Mouse (Mus musculus): ENCODE data around the gene Naa40.

The Naa40 gene

DNA sequence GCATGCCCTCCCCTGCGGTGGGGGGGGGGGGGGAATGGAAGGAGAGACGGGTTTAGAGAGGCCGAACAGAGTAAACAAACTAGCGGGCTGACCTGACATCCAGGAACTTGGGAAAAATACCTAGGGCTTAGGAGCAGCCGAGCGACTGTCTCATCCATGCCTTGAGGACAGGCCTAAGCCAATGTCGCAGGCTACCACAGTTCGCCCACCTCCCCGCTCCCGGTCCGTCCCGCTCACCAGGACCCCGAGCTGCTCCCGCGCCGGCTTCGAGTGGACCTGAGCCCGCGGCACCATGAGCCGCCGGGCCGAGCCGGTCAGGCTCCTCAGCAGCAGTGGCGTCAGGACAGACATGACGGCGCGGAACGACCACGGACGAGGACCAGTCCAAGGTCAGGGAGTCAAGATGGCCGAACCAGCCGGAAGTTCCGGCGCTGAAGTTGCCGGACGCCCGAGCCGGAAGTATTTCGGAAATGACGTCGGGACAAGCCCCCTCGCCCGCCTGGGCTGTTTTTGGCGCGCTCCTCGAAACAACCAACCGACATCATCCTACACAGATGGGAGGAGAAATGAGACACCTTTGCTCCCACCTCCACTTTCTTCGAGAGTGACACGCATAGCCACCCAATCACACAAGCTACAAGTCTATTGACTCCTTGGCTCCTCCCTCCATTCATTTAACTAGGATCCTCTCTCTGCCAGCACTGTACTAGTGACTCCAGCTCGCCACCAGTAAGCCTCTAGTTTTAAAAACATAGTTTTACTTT is 23.6 kb downstream of the Naa40 start, which contains the start of gene Cox8a:
TSS of gene Cox8a (minus strand) at position 455 of the 764 bp plus-strand sequence.
- DNase-seq (ENCODE audit: low read depth, low spot score): peak; percentile 99

- peak; percentile 69 for DNase-seq (ENCODE audit: low read depth, low spot score)
Measured at GRCm38 (mm10) chr19:7214484-7214883, 26.5 kb downstream of the Naa40 start.

GRCm38 (mm10) chr19:7213010-7213409 is 28.0 kb downstream of the Naa40 start:
- DNase-seq (ENCODE audit: low read depth, low spot score): peak; percentile 28

GRCm38 (mm10) chr19:7212216-7212615 is 28.8 kb downstream of the Naa40 start:
- DNase-seq (ENCODE audit: low read depth, low spot score): no peak

GRCm38 (mm10) chr19:7209907-7210646 is 30.9 kb downstream of the Naa40 start:
- DNase-seq (ENCODE audit: low read depth, low spot score): no peak

GRCm38 (mm10) chr19:7205753-7206736 is 34.9 kb downstream of the Naa40 start, which contains the start of gene Otub1:
TSS of gene Otub1 (minus strand) at chr19:7206316.
- DNase-seq (ENCODE audit: low read depth, low spot score): peak; percentile 97

DNA sequence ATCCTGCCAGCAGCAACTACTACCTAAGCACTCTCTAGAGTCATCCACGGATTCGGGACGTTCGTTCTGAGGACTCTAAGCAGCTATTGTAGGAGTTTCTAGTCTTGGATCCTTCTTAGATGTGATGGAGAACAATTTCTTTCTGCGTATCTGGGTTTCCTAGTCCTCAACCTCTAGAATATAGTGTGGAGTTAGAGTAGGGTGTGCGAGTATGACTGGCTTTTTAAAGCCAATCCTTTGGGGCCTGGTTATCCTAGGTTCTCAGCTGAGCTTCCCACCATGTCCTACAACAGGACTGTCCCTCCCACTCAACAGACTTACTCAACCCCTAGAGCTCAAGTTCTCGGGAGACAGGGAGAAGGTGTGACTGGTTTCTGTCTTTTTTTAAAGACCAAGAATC is 35.7 kb downstream of the Naa40 start:
- DNase-seq (ENCODE audit: low read depth, low spot score): peak; percentile 42

- DNase-seq (ENCODE audit: low read depth, low spot score): no peak
Measured at GRCm38 (mm10) chr19:7204898-7205297, 36.1 kb downstream of the Naa40 start.

DNA sequence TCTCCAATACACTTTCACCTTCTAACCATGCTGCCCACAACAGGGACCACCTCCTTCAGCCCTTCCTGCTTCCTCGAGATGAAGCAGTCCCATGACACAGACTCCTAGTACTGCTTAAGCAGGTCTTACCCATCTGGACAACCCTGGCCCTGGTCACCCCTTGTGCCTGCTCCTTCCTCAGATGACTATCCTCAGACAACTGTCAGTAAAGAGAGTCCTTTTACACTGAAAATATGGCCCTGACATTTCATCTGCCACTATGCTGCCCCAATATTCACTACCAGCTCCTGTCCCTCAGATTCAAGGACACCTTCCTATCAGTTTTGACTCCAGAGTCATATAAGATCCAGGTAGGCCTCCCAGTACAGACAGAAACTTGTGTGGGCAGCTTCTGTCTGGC is 40.6 kb downstream of the Naa40 start:
- no peak for DNase-seq (ENCODE audit: low read depth, low spot score)

GRCm38 (mm10) chr19:7199089-7199488 is 41.9 kb downstream of the Naa40 start:
- no peak for DNase-seq (ENCODE audit: low read depth, low spot score)

DNA sequence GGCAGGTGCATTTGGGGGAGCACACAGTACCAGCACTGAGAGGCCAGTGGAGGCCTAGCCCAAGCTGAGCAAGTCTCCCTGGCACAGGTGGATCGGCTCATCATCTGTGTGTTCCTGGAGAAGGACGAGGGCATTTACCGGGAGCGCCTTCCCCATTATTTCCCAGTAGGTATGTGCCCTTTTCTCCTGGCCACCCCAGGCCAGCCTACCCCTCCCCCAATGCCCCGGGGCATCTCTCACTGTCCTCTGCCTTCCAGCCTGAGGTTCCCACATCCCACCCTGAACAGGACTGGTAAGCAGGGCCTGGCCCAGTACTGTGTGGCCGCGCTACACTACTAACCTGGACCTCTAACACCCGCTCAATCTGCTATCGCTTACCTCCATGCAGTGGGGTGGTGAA is 43.5 kb downstream of the Naa40 start:
- DNase-seq (ENCODE audit: low read depth, low spot score): no peak

DNA sequence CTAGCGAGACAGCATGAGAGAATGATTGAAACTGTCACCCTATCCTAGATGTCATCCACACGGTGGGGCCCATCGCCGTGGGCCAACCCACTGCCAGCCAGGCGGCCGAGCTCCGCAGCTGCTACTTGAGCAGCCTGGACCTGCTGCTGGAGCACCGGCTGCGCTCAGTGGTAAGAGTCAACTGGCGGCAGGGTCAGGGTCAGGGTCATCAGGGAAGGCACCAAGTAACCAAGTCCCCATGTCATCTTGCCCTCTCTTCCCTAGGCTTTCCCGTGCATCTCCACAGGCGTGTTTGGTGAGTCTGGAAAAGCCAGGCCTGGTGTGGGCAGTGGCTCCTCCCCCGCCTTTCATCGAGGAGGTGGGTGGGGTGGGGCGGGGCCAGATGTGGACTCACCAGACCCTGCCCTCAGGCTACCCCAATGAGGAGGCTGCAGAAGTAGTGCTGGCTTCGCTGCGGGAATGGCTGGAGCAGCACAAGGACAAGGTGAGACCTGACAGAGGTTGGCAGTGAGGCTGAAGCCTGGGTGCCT is 44.2 kb downstream of the Naa40 start:
- no peak for DNase-seq (ENCODE audit: low read depth, low spot score)

GRCm38 (mm10) chr19:7195900-7196728 is 44.9 kb downstream of the Naa40 start:
- peak; percentile 60 for DNase-seq (ENCODE audit: low read depth, low spot score)

DNA sequence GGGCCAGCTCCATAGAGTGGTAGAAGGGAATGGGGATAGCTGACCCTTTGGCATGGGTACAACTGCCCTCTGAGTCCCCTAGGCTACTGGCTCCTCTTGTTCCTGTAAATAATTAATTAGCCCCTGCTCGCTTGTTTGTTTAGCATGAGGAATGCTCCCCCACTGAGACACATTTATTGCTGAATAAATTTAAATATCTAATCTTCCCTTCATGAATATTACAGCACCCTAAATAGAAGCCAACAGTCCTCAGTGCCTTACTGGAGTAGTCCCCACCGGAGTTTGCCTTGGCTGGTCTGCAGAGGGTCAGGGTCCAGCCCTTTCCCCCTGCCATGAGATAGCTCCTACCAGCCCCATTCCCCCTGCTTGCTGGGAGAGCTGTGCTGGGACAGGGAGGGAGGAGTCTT is 48.4 kb downstream of the Naa40 start:
- DNase-seq (ENCODE audit: low read depth, low spot score): no peak

- DNase-seq (ENCODE audit: low read depth, low spot score): no peak
Measured at GRCm38 (mm10) chr19:7191639-7192038, 49.3 kb downstream of the Naa40 start.

DNA sequence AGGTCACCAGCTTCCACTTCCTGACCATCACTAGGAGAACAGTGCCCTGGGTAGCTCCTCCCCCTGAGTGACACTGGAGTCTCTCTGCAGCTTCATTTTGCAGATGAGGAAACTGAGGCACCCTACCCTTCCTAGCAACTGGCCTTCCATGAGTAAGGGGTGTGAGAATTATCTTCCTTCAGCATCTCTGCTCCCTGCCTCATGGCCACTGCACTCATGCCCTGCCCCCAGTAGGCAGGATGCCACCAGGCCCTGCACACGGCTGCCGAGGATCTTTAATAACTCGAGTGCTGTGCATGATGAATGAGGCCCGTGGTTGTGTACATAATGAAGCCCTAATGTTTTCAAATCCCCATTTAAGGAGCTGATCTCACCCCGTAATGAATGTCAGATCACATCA is 50.0 kb downstream of the Naa40 start:
- DNase-seq (ENCODE audit: low read depth, low spot score): no peak

DNA sequence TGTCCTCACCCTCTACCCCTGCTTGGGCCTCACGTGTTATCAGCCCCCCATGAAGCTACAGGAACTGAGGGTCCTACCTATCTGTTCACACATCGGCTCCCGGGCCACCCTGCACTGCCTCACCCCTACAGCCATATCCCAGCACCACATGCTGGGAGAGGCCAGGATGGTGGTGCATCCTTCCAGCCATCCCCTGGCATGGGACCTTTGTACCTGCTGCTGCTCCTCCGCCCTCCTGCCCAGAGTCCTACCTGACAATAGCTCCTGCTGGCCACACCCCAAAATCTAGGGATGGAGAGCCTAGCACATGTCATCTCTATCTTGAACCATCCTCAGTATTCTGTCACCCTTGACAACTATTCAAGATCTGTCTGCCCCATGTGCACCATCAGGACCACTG is 52.0 kb downstream of the Naa40 start:
- DNase-seq (ENCODE audit: low read depth, low spot score): no peak

DNA sequence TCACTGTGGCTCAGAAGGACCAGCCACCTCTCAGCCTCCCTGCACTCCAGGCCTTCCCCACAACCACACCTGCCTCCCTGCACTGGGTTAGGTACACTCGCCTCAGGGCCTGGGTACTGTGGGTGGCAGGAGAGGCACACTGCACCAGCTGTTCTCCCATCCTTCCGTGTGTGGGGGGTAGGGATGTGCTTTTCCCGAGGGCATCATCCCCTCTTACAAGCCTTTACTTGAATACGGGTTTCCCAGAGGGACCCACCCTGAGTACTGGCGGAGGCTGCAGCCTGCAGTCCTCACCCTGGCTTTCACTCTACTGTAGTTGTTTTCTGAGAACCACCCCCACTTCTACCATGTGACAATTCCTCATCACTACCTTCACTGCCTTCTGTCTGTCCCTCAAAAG is 53.8 kb downstream of the Naa40 start:
- no peak for DNase-seq (ENCODE audit: low read depth, low spot score)

DNA sequence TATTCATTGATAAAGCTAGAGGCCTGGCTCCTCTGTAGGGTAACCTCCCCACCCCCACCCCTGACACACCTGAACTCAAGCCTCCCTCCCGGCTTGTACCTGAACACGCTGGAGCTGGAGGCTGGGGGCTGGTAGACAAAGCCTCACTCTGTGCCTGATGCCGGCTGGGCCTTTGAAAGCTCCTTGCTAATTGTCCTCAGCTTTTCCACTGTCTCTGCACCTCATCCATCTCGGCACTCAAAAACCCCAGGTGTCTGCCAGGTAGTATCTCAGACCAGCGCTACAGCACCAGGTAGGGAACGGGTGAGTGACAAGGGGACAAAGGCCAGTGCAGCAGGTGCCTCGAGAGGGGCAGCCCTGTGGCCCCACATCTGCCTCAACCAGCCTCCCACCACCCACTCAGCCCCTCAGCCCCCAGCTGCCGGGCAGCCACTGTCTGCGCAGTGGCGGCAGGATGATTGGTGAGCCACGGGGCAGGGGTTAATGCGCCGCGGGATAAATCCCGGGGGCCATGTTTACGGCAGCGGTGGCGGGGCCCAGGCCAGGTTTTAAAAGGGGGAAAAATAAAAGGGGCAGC is 55.2 kb downstream of the Naa40 start:
- no peak for DNase-seq (ENCODE audit: low read depth, low spot score)

DNA sequence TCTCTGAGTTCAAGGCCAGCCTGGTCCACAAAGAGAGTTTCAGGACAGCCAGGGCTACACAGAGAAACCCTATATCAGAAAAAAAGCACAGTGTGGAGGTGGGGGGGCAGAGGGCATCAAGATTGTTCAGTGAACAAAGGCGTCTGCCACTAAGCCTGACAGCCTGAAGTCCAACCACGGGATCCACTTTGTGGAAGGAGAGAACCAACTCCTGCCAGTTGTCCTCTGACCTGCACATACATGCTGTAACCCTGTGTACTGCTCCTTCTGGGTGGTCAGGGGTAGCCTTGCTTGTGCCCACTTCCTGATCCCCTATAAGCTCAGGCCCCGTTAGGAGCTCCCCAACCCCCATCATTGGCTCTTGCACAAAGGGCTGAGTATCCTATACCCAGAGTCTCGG is 55.9 kb downstream of the Naa40 start:
- DNase-seq (ENCODE audit: low read depth, low spot score): no peak
